Mouse (Mus musculus) stomach, embryonic 15.5 days (tissue): ENCODE results near the gene Svbp. TPM values are rescaled to one million over a fixed set of nuclear protein-coding genes. Genes with fewer than 3 reads are reported as not detected.

Experiments
- ATAC-seq: fragments of 200-750 bp; cut with Nextera tagmentation; 2 replicates; pipeline ENCODE4 v1.8.0; 2017; ENCODE audit warnings: low read depth, moderate number of reproducible peaks, moderate TSS enrichment; ENCODE audit not compliant: insufficient read depth, low FRiP score
- H3K27ac ChIP-seq: fragments of 300-500 bp; sonication (generic); 2 replicates; pipeline ENCODE4 v1.5.1; 2015; ENCODE audit warnings: mild to moderate bottlenecking, inconsistent platforms
- H3K27me3 ChIP-seq: fragments of 300-500 bp; sonication (generic); replicated peaks from 2 replicates; pipeline ENCODE4 v1.6.1; 2015; ENCODE audit warnings: inconsistent platforms
- H3K36me3 ChIP-seq: fragments of 300-500 bp; sonication (generic); 2 replicates; pipeline ENCODE4 v1.6.1; 2015; ENCODE audit warnings: inconsistent platforms
- H3K4me1 ChIP-seq: fragments of 300-500 bp; sonication (generic); 2 replicates; pipeline ENCODE4 v1.6.1; 2015; ENCODE audit warnings: inconsistent platforms
- H3K4me2 ChIP-seq: fragments of 300-500 bp; sonication (generic); 2 replicates; pipeline ENCODE4 v1.6.1; 2015; ENCODE audit warnings: mild to moderate bottlenecking, inconsistent platforms
- H3K4me3 ChIP-seq: fragments of 300-500 bp; sonication (generic); replicated peaks from 2 replicates; pipeline ENCODE4 v1.5.1; 2015; ENCODE audit warnings: inconsistent platforms
- H3K9ac ChIP-seq: fragments of 300-500 bp; sonication (generic); 2 replicates; pipeline ENCODE4 v1.6.1; 2015; ENCODE audit warnings: inconsistent platforms
- H3K9me3 ChIP-seq: fragments of 300-500 bp; sonication (generic); 2 replicates; pipeline ENCODE4 v1.6.1; 2016; ENCODE audit warnings: inconsistent platforms
- WGBS: fragments of 180-500 bp; shearing (Covaris S2); methylation state at CpG from one replicate; pipeline ENCODE4 v1.1.7; 2015; 5-methylcytosine and 5-hydroxymethylcytosine counted together
- polyA plus RNA-seq: library from polyadenylated mRNA; unstranded; fragments of >200 nt; fragmentation: Nextera tagmentation; extraction: Ambion mirVana; gene quantifications from 2 replicates; pipeline ENCODE4 v1.2.1, GENCODE M21; 2015

Gene Svbp
- polyA plus RNA-seq, 1 experiment from 2014 or later, result 125 TPM

DNA sequence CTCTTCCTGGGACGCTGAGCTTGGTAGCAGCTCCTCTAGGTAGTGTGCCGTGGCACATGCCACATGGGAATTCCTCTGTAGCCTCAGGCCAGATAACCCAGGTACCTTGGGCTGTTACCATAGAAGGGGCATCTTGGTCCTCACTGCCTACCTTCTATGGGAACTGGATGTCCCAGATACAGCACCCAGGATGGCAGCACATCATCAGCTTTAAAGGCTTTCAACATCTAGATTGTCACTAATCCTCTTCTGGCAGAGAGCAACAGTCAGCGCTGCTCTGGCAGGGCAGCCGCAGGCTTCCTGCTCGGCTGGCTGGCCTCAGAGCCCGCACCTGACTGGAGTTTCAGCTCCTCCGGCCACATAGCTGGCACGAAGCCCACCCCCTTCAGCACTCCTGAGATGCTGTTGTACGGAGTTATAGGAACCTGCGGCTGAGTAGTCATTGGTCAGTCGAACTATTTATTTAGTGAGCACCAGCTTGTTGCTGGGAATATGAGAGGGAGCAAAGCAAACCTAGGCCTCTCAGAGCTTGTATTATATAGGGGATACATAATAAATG, 53.4 kb downstream of the Svbp start:
- no peaks in the 10 kb centered on the region for H3K9me3 ChIP-seq
- H3K36me3 ChIP-seq, result 0 out of 2 replicates have a peak, but pooled peaks cover 3% of the 10 kb centered on the region
- no peak overlapping the region for H3K27ac ChIP-seq
- no peak overlapping the region for H3K9ac ChIP-seq
- H3K27me3 ChIP-seq, result no peaks in the 10 kb centered on the region
- H3K4me1 ChIP-seq, result no peaks in the 10 kb centered on the region; the same call in 1 of the 2 replicates
- H3K4me3 ChIP-seq, result no peak overlapping the region
- no peak for ATAC-seq
- no peak overlapping the region for H3K4me2 ChIP-seq
- 84% methylated on average over 11 of the region's 11 CpGs for WGBS

Other genes with a start within 250 kb of the Svbp start
- not detected in 2 replicates for gene Lao1, start 233.7 kb upstream of the Svbp start, polyA plus RNA-seq
- gene Slc2a1, start 86.6 kb upstream of the Svbp start, polyA plus RNA-seq, result 119 and 129 TPM in 2 replicates
- 4.6 and 5.5 TPM in 2 replicates for gene Zfp691, start 21.1 kb upstream of the Svbp start, polyA plus RNA-seq
- 13.6 and 30.3 TPM in 2 replicates for gene Ermap, start 5.3 kb upstream of the Svbp start, polyA plus RNA-seq
- gene Tmem269, start 22.9 kb downstream of the Svbp start, polyA plus RNA-seq, result not detected in 2 replicates
- 28.1 and 29.1 TPM in 2 replicates for gene AU022252, start 37.4 kb downstream of the Svbp start, polyA plus RNA-seq
- gene P3h1, start 37.6 kb downstream of the Svbp start, polyA plus RNA-seq, result 33.6 and 37.6 TPM in 2 replicates
- 0.14 TPM in 1 of 2 replicates, not detected in the other for gene Cldn19, start 60.1 kb downstream of the Svbp start, polyA plus RNA-seq
- gene Ybx1, start 99.3 kb downstream of the Svbp start, polyA plus RNA-seq, result 615 and 648 TPM in 2 replicates
- gene Ppih, start 125.2 kb downstream of the Svbp start, polyA plus RNA-seq, result 71.6 and 90.5 TPM in 2 replicates
- gene Ccdc30, start 220.2 kb downstream of the Svbp start, polyA plus RNA-seq, result 7.5 and 14.0 TPM in 2 replicates
- 33.5 and 35.4 TPM in 2 replicates for gene Ppcs, start 227.1 kb downstream of the Svbp start, polyA plus RNA-seq
- gene Zmynd12, start 227.5 kb downstream of the Svbp start, polyA plus RNA-seq, result 0.26 and 0.46 TPM in 2 replicates